Mouse (Mus musculus): ENCODE data around the gene Inpp5k.
"Not testable (repeated sequence)": the region's sequence is repeated elsewhere in the genome, so short reads cannot be mapped to it uniquely, and the experiment has no call there.

- not testable (repeated sequence) for TF ChIP-seq TAL1, GATA1 (IDR thresholded peaks at IDR 0.05; ENCODE audit: low read length)
Measured at GRCm38 (mm10) chr11:75599802-75600201, 31.0 kb upstream of the Inpp5k start.

Data from erythroblast, embryonic 14.5 days (primary cell).